Mouse (Mus musculus): ENCODE results near the gene Abhd15.
"Not testable (repeated sequence)": the region's sequence is repeated elsewhere in the genome, so short reads cannot be mapped to it uniquely, and the experiment has no call there.

The Abhd15 gene

DNA sequence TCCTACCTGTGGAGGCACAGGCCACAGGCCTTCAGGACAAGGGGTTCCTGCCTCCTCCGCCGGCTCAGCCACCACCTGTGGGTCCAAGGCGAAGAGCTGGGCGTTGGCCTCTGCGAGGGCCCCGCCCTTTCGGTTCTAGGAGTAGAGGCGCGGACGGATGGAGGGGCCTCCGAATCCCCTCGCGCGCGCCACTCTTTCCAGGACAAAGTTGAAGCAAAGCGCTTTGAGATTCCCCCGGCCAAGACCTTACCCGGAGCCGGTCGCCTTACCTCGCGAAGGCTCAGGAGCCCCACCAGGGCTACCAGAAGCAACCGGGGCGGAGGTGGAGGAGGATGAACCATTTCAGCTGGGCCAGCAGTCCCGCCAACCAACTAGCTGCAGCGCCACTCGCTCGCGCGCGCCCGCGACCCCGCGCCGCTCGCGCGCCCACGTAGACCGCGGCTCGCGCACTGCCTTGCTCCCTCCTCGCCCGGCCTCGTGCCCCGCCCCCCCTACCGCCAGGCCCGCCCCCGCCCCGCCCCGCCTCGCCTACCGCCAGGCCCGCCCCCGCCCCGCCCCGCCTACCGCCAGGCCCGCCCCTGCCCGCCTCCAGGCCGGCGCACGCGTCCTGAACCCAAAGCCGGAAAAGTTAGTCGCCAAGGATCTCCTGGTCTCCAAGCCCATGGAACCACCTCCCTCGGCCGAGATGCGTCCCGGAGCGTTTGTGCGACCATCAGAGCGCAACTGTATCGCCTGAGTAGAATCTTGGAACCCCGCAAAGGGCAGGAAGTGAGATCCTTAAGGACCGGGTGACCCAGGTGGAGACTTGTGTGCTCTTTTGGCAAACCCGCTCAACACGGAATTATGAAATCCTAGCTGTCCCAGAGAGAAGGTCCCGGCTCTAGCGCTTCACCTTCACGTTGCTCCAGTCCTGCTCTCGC, 1.8 kb upstream of the Abhd15 start:
- DNase-seq (ENCODE audit: low spot score), result peak; percentile 76

DNA sequence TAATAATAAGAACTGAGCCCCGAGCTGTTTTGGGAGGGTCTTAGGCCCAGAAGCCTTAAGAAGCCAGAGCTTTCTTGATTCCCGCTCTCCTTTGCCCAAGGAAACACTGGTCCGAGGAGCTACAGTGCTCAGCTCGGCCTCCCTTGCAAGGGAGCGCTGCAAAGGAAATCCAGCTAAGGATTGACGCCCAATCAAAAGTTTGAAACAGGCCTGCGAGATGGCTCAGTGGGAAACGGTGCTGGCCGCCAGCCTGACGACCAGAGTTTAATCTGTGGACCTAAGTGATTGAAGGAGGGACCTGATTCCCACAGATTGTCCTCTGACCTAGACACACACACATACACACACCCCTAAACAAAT, 1.1 kb upstream of the Abhd15 start:
- no peak for DNase-seq (ENCODE audit: low spot score)

DNA sequence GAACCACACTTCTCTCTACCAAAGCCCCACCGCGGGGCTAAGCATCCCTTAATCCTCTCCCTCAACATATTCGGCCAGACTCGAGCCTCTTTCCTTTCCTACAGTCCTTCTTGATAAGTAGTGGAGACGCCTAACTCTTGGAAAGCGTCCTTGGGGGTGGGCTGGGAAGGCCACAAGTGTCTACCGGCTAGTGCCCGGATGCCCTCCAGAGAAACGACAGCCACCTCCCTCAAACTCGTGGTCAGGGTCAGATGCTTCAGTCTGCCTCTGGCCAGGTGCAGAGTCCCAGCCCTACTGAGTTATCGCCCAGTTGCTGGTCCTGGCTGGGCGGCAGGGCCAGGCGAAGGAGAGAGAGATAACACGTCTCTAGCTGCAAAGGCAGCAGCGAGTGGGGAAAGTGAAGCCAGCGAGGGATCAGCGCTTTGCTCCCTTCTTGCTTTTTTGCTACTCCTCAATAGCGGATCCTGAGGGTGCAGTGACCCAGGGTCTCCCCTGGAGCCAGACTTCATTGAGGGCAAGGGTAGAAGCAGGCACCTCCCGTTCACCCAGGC, 565 bp upstream of the Abhd15 start:
- no peak for DNase-seq (ENCODE audit: low spot score)

DNA sequence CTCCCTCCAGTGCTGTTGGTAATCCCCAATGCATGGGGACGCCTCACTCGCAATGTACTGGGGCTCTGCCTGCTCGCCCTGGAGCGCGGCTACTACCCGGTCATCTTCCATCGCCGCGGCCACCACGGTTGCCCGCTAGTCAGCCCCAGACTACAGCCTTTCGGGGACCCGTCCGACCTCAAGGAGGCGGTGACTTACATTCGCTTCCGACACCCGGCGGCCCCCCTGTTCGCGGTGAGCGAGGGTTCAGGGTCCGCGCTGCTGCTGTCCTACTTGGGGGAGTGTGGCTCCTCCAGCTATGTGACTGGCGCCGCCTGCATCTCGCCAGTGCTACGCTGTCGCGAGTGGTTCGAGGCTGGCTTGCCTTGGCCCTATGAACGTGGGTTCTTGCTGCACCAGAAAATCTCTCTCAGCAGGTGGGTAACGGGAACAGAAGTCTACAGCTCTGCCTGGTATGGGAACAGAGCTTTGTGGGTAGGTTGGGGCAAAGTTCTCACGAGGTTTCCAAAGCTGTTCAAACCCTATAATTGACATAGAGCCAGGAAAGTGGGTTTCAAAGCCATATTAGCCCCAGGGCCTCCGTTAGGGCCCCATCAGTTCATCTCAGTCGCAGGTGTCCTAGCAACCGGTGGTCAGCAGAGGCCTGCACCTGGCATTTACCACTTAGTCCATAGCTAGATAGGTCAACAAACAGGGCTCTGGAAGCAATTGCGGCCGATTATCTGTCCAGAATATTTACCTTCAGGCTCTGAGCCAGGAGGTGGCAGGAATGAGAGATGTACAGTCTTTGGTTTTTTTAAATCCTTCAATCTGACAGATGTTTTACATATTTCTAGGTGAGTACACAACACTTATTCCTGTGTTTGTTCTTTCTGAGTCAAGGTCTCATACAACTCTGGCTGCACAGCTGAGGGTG, 974 bp downstream of the Abhd15 start, which contains the start of gene Trp53i13:
Gene Trp53i13 (minus strand): TSS at position 344 of the 916 bp plus-strand sequence.
- DNase-seq (ENCODE audit: low spot score), result no peak

DNA sequence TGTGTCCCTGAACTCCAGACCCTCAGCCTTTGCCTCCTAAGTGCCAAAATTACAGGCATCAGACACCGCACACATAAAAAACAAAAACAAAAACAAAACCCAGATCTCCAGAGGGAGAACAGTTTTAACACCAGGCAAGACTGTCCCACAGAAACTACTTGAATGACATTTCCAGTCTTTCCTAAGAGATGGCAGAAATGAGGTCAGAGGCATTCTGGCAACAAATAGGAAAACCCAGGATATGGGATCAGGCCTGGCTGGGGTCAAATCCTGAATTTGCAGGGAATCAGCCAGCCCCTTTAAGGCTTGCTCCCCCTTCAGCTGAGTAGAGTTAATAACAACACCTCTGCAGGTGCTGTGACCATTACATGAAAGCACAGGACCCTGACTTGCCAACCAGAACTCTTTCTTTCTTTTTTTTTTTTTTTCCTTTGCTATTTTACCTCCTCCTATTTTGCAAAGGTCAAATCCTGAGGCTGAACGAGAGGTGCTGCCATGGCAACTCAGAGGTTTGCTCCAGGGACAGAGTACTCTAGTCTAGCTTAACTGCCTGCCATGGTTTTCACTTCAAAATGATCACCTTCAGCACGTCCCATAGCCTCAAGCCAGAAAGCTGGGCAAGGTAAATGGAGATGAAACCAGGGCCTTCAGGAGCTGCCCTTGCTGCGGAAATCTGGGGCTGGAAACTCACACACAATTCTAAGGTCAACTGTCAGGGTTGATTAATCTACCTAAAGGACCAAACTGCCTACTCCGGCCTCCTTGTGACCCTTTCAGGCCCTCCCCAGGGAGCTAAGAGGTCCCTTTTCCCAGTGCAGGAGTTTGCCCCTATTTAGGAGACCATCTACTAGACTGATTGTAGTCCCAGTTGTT, 1.9 kb downstream of the Abhd15 start:
- DNase-seq (ENCODE audit: low spot score), result no peak

DNA sequence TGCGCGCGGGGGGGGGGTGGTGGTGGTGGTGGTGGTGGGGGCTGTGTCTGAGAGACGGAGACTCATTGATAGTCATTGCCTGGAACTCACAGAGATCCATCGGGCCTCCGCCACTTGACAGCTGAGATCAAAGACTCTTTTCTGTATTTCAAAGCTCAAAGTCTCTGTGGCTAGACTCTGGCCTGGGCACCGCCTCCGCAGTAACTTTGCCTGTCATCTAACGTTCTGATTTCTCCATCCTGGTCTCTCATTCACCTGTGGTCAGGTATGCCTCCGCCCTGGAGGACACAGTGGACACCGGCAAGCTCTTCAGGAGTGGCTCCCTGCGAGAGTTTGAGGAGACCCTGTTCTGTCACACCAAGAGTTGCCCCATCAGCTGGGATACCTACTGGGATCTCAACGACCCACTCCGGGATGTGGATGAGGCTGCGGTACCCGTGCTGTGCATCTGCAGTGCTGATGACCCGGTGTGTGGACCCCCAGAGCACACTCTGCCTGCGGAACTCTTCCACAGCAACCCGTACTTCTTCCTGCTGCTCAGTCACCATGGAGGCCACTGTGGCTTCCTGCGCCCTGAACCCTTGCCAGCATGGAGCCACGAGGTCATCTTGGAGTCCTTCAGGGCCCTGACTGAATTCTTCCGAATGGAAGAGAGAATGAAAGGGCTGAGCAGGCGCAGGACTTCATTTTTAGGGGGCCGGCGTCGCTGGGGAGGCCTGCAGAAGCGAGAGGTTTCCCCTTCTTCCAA, 3.3 kb downstream of the Abhd15 start:
- no peak for DNase-seq (ENCODE audit: low spot score)

DNA sequence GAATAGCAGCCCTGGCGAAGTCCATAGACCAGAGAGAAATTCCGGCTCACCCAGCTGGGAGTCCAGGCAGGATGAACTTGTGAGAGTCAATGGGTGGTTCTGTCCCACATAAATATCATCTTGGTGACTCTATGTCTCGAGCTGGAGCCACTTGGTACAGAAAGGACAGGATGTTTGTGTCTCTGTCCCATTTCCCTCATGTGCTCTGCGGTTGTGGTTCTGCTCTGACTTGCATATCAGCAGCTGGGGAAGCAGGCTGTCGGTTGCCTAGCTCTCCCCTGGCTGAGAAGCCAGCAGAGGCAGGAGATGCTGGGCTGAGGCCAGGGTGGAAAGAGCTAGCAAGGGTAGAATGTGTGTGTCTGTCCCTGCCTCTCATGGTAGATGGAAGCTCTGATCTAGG, 4.1 kb downstream of the Abhd15 start, which contains the start of gene Gm10392:
Gene Gm10392 (minus strand): TSS at position 156 of the 400 bp plus-strand sequence.
- DNase-seq (ENCODE audit: low spot score), result no peak

DNA sequence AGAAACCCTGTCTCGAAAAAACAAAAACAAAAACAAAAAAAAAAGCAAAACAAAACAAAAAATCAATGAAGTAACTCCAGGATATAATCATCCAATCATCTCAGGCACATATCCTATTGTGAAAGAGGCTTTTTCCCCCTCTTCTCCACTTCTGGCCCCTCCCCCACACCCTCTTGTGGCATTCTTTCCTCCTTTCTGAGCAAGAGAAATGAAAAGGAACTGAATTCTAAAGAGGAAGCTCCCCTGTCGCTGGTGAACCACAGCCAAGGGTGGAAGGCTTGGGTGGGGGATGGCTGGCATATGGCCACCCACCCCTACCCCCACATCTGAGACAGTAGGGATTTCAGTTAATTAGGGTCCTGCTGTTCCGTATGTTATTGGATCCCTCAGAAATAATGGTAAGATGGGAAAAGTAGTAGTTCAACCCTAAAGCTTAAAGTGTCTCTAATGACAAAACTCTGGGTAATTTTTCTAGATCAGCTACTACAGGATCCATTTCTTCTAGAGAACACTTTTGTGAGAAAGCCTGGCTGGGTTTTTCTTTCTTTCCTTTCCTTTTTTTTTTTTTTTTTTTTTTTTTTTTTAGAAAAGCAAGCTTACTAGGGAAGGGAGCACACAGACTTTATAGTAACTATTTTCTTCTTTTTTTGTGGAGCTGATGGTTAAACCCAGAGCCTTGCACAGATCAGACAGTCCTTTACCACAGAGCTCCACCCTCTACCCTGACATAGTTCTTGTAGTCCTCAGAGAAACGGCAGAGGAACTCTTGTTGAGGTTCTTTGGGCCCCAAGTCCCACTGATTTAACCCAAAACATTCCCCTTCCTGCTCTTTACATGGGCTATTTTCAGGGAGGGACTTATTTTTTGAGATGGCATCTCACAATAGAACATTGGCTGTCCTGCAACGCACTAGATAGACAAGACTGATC, 5.9 kb downstream of the Abhd15 start:
- no peak for DNase-seq (ENCODE audit: low spot score)

DNA sequence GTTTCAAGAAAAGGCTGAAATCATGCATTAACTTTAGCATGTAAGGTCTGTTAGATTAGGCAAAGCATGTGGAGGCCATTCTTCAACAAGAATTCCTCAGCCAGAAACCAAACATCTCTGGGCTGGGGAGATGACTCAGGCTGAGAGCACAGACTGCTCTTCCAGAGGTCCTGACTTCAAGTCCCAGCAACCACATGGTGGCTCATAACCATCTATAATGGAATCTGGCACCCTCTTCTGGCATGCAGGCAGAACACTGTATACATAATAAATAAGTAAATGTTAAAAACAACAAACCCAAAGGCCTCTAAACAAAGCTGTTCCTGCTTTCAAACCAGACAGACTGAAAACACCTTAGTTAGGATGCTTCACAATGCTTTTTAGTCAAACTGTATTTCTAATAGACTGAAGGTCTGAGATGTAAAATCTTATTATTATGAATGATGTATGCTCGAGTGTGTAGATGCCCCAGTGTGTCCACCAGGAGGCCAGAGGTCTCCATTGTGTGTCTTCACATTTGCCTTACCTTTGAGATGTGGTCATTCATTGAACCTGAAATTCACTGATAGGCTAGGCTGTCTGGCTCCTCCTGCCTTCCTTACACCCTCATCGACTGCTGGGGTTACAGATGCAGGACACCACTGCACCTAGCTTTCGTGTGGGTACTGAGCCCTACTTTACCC, 11.0 kb downstream of the Abhd15 start:
- DNase-seq (ENCODE audit: low spot score), result no peak

DNA sequence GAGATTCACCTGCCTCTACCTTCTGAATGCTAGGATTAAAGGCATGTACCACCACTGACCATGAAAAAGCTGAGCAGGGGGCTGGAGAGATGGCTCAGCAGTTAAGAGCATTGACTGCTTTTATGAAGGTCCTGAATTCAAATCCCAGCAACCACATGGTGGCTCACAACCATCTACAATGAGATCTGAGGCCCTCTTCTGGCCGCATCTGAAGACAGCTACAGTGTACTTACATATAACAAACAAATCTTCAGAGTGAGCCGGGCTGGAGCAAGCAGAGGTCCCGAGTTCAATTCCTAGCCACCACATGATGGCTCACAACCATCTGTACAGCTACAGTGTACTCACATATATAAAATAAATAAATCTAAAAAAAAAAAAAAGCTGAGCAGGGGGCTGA, 13.5 kb downstream of the Abhd15 start:
- not testable (repeated sequence) for DNase-seq (ENCODE audit: low spot score)

DNA sequence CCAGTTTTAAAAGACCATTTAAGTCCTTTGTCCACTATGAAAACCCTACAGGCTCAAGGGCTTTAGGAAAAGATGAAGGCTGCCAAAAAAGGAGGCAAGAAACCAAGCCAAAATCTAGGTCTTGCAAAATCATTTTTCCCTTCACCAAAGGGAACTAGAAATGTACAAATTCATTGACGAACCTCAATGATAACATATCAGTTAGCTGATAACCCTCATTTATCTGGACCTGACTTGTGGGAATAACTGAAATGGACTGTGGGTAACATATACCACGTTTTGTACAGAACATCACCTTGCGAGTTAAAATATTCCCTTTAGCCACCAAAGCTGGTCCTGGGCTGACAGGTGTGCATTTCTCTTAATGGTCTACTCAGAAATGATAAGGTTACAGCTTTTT, 14.7 kb downstream of the Abhd15 start:
- no peak for DNase-seq (ENCODE audit: low spot score)

DNA sequence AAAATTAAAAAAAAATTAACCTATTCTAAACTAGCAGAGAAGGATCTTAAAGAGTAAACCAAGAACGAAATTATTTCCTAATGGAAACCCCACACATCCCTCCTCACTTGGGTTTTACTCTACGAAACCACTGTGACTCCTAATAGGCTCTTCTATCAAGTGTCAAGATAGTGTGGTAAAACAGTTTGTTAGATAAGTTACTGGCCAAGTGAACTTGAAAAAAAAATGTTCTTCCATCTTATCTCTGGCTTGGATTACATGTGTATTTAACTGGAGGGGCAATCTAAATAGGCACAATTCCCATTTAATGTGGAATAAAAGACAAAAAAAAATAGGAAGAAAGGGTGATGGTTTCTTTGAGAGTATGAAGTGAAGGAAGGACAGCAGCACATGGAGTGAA, 15.9 kb downstream of the Abhd15 start:
- no peak for DNase-seq (ENCODE audit: low spot score)

DNA sequence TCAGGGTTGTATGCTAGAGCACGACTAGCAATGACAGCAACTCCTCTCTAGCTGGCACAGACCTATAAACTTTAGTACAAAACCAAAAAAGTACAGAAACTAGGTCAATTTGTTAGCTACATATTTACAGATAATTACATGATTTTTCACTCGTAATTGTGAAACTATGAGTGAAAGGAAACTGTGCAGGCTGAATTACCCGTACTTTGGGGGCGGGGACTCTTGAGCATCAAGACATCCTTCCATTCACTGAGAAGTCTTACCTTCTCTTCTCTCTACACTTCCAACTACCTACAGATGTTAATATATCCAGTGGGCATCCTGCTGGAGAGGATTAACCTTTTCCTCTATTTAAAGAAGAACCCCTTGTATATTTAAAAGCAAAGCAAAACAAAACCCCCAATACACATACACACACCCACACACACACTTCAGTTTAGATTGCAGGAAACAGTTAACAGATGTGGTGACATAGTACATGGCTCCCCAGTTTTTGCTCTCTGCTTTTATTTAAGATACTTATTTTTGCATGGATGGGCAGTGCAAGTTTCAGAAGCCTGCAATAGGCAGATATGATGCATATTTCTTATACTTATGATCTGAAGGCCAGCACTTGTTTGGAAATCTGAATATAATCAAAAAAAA, 17.4 kb downstream of the Abhd15 start:
- no peak for DNase-seq (ENCODE audit: low spot score)

DNA sequence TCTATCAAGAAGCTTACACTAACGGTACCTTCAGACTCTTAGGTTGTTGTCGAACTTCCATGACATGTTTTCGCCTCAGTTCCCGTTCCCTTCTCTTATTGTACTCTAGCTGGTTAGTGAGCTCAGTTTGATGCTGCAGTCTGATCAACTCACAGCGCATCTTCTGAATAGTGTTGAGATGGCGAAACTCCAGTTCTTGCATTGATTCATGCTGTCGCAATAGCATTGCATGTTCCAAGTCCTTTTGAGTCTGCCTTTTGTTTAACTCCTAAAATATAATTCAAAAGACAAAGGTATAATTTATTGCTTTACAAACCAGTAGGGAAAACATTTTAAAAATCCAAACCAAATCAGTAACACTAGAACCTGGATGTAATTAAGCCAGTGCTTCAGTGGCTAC, 30.3 kb downstream of the Abhd15 start:
- DNase-seq (ENCODE audit: low spot score), result no peak

DNA sequence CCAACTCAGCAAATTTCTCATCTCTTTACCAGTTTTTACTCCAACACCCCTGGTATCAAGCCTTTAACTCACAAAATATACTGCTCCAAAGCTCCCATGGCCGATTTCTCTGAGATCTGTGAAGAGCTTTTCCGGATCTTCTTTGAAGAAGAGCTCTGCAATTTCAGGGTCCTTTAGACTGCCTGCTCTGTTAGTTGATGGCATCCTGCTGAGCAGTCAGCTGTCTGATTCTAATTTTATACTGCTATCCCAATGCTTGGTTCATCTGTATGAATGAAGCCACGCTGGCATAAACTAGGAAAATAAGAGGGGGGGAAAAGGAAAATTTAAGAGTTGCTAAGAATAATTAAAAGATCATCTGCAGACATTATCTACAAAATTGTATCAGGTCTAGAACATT, 70.3 kb downstream of the Abhd15 start:
- no peak for DNase-seq (ENCODE audit: low spot score)
